Mouse (Mus musculus): Measurements from ENCODE around the gene Rpia.

Gene Rpia

GRCm38 (mm10) chr6:70749750-70750149 is 42.3 kb downstream of the Rpia start:
- no peak for DNase-seq (ENCODE audit: low read depth)

GRCm38 (mm10) chr6:70747702-70748101 is 44.3 kb downstream of the Rpia start:
- DNase-seq (ENCODE audit: low read depth): no peak

DNA sequence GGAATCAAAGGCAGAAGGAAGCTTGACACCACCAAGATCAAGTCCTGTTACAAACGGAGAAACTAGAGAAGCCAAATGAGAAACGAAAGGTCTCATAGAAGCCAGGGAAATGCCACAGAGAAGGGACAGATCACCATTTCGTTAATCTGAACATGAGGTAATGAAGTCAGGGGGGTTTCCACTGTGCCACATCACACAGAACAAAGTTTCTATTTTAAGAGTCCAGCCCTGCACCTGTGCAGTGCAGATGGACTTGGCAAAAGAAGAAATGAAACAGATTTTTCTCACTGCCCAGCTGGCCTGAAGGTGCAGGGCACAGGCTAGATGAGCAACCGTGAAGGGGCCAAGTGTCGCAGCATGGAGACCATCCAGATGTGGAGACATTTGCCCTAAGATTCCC is 48.1 kb downstream of the Rpia start:
- peak; percentile 59 for DNase-seq (ENCODE audit: low read depth)

DNA sequence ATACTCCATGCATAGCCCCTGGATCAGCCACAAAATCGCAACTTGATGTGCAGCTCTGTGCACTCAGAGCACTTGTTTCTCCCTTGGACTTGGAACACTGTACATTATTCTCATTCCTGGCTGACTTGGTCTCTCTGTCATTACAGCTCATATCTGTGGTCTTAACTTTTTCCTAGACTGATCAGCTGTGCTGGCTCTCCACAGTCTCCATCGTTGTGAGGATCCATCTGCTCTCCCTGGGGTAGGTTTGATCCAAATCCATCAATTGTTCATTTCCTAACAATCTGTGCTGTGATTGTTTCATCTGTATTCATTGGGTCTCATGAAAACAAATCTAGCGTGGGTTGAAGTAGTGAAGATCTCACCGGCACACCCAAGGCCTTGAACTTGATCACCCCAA is 49.2 kb downstream of the Rpia start:
- DNase-seq (ENCODE audit: low read depth): no peak

DNA sequence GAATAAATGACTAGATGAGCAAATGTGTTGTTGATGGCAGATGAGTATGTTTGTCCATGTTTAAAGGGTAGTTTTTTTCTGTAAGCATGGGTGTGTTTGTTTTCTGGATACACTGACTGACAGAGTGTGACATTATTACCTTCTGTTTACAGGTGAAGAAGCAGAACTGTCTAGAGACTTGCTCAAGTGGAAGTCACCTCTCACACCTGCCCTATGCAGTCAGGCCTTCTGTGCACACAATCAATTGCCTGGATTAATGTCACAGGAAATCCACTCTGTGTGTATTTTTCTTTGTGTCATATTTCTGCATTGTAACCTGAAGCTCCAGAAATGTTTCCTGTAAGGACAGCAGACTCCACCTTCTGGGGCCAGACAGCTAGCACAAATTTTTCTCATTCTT is 51.5 kb downstream of the Rpia start:
- DNase-seq (ENCODE audit: low read depth): no peak

DNA sequence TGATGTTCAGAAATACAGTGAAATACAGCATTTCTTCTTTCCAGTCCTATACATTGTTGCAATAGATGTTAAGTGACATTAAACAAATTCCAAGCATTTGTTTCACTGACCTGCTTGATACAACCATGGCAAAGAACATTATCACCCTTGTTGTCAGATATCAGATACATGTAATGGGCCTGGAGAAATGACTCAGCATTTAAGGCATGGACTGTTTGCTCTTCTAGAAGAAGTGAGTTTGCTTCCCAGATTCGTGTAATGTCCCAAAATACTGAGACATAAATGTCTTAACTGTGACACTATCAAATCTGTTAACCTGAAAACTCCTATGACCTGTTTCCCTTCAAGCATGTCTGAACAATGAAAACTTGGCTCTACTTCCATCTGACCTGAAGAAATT is 52.6 kb downstream of the Rpia start:
- no peak for DNase-seq (ENCODE audit: low read depth)

DNA sequence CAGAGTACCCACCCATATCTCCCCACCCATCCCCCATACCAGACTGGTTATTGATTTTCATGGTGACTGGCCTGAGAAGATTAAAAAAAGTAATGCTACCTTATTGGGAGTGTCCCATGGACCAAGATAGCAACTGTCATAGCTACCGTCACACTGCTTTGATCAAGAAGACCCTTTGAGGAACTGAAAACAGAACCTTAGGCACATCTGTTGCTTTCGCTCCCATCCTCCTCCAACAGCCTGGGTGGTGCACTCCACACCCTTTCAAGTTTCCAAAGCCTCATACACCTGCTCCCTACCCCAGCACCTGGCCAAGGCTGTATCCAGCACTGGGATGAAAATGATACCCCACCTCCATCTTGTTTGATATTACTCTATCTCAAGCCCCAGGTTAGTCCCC is 56.5 kb downstream of the Rpia start:
- DNase-seq (ENCODE audit: low read depth): no peak

DNA sequence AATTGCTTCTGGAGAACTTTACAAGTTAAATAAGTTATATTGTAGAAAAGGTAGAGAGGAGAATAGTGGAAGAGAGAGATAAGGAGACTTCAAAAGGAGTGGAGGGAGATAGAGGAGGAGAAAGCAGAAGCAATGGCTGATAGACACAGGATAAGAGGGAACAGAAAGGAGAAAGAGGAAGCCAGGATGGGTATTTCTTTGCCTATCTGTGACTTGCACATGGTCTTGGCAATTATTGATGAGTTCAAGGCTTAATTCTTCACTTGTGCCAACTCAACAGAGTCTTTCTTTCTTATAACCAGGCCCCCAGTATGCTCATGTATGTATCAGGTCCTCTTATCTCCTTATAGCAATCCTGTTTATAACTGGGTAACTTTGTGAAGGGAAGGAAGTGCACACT is 61.2 kb downstream of the Rpia start:
- no peak for DNase-seq (ENCODE audit: low read depth)

- DNase-seq (ENCODE audit: low read depth): no peak
Measured at GRCm38 (mm10) chr6:70729125-70729524, 62.9 kb downstream of the Rpia start.

DNA sequence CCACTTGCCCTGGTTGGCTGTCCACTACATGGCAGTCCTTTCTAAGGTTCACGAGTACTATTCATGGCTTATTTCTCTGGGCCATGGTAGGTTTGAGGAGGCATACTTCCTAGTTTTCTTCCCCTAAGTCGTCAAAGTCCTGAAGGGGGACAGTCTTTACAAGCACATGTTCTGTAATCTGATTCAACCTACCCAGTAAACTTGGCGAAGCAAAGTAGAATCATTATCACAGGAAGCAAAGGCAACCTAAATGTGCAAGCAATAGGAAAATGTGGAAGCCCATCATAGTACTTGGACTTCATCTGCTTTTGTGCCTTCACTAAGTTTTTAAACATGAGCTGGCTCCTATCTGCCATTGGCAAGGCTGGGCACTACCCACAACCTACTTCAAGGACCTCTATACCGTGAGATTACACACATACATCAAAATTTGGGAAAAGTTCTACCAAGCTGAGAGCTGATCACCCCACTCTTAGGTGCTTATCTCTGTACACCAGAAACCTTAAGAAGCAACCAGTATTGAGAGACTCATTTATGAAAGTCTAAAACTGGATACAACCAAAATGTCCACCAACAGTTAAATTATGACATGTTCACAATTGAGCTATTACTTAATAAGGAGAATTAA is 64.8 kb downstream of the Rpia start:
- DNase-seq (ENCODE audit: low read depth): no peak

GRCm38 (mm10) chr6:70725639-70726038 is 66.4 kb downstream of the Rpia start:
- peak; percentile 66 for DNase-seq (ENCODE audit: low read depth)

DNA sequence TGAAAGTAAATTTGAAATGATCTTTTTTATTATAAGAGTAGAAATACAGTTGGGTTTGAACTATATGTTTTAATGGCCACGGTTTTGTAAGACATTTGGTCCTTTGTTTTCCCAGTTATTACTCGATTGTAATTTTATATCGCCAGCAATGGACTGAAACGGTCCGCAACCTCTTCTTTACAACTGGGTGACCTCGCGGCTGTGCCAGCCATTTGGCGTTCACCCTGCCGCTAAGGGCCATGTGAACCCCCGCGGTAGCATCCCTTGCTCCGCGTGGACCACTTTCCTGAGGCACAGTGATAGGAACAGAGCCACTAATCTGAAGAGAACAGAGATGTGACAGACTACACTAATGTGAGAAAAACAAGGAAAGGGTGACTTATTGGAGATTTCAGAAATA is 67.3 kb downstream of the Rpia start:
- DNase-seq (ENCODE audit: low read depth): no peak

DNA sequence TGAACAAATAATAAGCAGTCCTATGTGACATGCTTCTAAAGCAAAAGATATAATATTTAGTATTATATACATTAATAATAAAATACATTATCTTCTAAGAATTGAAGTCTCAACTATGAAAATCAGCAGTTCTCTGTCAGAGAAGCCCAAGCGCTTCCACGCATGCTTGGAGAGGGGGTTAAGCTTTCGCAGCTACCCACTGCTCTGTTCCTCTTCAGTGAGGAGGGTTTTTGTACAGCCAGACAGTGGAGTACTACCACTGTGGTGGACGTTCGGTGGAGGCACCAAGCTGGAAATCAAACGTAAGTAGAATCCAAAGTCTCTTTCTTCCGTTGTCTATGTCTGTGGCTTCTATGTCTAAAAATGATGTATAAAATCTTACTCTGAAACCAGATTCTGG is 69.7 kb downstream of the Rpia start:
- no peak for DNase-seq (ENCODE audit: low read depth)

GRCm38 (mm10) chr6:70718760-70719159 is 73.3 kb downstream of the Rpia start:
- DNase-seq (ENCODE audit: low read depth): no peak

GRCm38 (mm10) chr6:70718164-70718563 is 73.9 kb downstream of the Rpia start:
- DNase-seq (ENCODE audit: low read depth): no peak

DNA sequence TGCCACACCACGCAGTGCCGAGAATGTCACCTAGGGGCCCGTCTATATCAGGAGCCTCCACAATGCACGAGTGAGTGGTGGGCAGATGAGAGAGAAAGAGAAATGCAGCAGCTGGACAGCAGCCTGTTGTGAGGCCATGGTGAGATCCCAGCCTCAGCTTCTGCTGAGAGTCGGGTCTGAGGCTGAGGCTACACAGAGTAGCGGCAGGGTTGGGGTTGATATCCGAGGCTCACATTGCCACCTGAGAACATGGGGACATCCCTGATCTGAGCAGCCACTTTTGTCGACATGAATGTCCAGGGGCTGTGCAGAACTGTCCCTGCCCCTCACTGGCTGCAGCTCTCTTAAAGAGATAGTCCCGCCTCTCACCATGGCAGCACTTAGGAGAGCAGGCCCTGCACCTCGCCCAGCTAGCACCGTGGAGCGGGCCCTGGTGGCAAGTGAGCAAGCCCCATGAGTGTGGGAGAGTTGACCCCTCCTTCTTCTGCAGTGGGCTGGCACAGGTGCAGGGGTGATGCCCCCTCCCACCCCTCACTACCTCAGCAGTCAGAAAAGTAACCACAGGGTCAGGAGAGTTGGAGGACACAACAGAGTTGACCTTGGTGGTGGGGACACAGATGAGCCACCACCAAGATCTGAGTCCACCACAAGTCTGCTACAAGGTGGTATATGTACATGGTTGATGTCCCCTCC is 75.2 kb downstream of the Rpia start:
- no peak for DNase-seq (ENCODE audit: low read depth)

Data from induced T-regulatory cell, adult 2 months (primary cell).